Mouse (Mus musculus) intestine, postnatal 0 days (tissue): ENCODE results near the gene Psap. TPM values are rescaled to one million over a fixed set of nuclear protein-coding genes. Genes with fewer than 3 reads are reported as not detected.
A peak's percentile ranks its signal among the peaks of the same experiment; 100 is the strongest.

Experiments used
- ATAC-seq: fragments of 200-750 bp; cut with Nextera tagmentation; 2 replicates; pipeline ENCODE4 v1.8.0; 2017; ENCODE audit warnings: mild to moderate bottlenecking, moderate TSS enrichment, moderate library complexity
- H3K27ac ChIP-seq: fragments of 300-500 bp; sonication (generic); 2 replicates; pipeline ENCODE4 v1.5.1; 2014; ENCODE audit warnings: mild to moderate bottlenecking, low read depth, low read length, moderate library complexity
- H3K27me3 ChIP-seq: fragments of 300-500 bp; sonication (generic); replicated peaks from 2 replicates; pipeline ENCODE4 v1.6.1; 2014; ENCODE audit warnings: low read length, mixed read lengths; ENCODE audit not compliant: control insufficient read depth, insufficient read depth
- H3K36me3 ChIP-seq: fragments of 300-500 bp; sonication (generic); 2 replicates; pipeline ENCODE4 v1.6.1; 2014; ENCODE audit warnings: mild to moderate bottlenecking, moderate library complexity; ENCODE audit not compliant: control insufficient read depth, insufficient read depth
- H3K4me1 ChIP-seq: fragments of 300-500 bp; sonication (generic); replicated peaks from 2 replicates; pipeline ENCODE4 v1.6.1; 2014; ENCODE audit warnings: antibody characterized with exemption, low read length, mixed read lengths; ENCODE audit not compliant: control insufficient read depth, insufficient read depth
- H3K4me2 ChIP-seq: fragments of 300-500 bp; sonication (generic); replicated peaks from 2 replicates; pipeline ENCODE4 v1.6.1; 2014; ENCODE audit warnings: low read depth, mild to moderate bottlenecking, moderate library complexity
- H3K4me3 ChIP-seq: fragments of 300-500 bp; sonication (generic); 2 replicates; pipeline ENCODE4 v1.5.1; 2014; ENCODE audit warnings: low read depth, low read length
- H3K9ac ChIP-seq: fragments of 300-500 bp; sonication (generic); 2 replicates; pipeline ENCODE4 v1.6.1; 2014; ENCODE audit warnings: mild to moderate bottlenecking, low read depth, low read length
- H3K9me3 ChIP-seq: fragments of 300-500 bp; sonication (generic); 2 replicates; pipeline ENCODE4 v1.6.1; 2016; ENCODE audit warnings: mixed run types; ENCODE audit not compliant: control insufficient read depth
- CTCF ChIP-seq: sonication (generic); IDR thresholded peaks from 2 replicates; pipeline ENCODE4 v1.5.1; 2016; ENCODE audit warnings: low read depth, mild to moderate bottlenecking, control low read depth, antibody characterized with exemption, moderate library complexity
- WGBS: fragments of 180-500 bp; shearing (Covaris S2); extraction: QIAGEN DNeasy Blood & Tissue Kit; methylation state at CpG from one replicate; pipeline ENCODE4 v1.1.7; 2014; 5-methylcytosine and 5-hydroxymethylcytosine counted together
- polyA plus RNA-seq: library from polyadenylated mRNA; unstranded; fragments of >200 nt; fragmentation: Nextera tagmentation; extraction: Ambion mirVana; gene quantifications from 2 replicates; pipeline ENCODE4 v1.2.1, GENCODE M21; 2015

The Psap gene
- polyA plus RNA-seq, 1 experiment from 2014 or later, result 135 TPM

GRCm38 (mm10) chr10:60250426-60250965, 26.9 kb upstream of the Psap start:
- Histone ChIP-seq H3K27me3 (no peaks in the 10 kb centered on the region), H3K27ac (no peak overlapping the region), H3K9me3 (no peaks in the 10 kb centered on the region), H3K4me3 (no peak overlapping the region), H3K4me2 (no peak overlapping the region), H3K36me3 (no peaks in the 10 kb centered on the region), H3K9ac (no peak overlapping the region), H3K4me1 (no peaks in the 10 kb centered on the region)
- WGBS, result 88% methylated on average over 13 of the region's 13 CpGs
- ATAC-seq, result no peak
- no peak for TF ChIP-seq CTCF

- no peak for TF ChIP-seq CTCF
- H3K9ac ChIP-seq, result no peak overlapping the region
- H3K36me3 ChIP-seq, result no peaks in the 10 kb centered on the region
- 50% methylated on average over 4 of the region's 4 CpGs for WGBS
- H3K27me3 ChIP-seq, result no peaks in the 10 kb centered on the region
- 0 out of 2 replicates have a peak, but pooled peaks cover 5% of the 10 kb centered on the region for H3K4me1 ChIP-seq
- H3K27ac ChIP-seq, result no peak overlapping the region
- ATAC-seq, result no peak
- no peaks in the 10 kb centered on the region for H3K9me3 ChIP-seq
- H3K4me2 ChIP-seq, result no peak overlapping the region
- no peak overlapping the region for H3K4me3 ChIP-seq
These were observed 25.2 kb upstream of the Psap start for GRCm38 (mm10) chr10:60252187-60252586.

- no peaks in the 10 kb centered on the region for H3K27me3 ChIP-seq
- no peaks in the 10 kb centered on the region for H3K36me3 ChIP-seq
- peak; percentile 21; the same call in 1 of the 2 replicates for ATAC-seq
- WGBS, result 62% methylated on average over 4 of the region's 4 CpGs
- H3K27ac ChIP-seq, result no peak overlapping the region
- H3K9ac ChIP-seq, result no peak overlapping the region
- no peak for TF ChIP-seq CTCF
- 0 out of 2 replicates have a peak, but pooled peaks cover 5% of the 10 kb centered on the region for H3K4me1 ChIP-seq
- no peaks in the 10 kb centered on the region for H3K9me3 ChIP-seq
- no peak overlapping the region for H3K4me3 ChIP-seq
- no peak overlapping the region for H3K4me2 ChIP-seq
These were observed 24.8 kb upstream of the Psap start for GRCm38 (mm10) chr10:60252606-60253005.

GRCm38 (mm10) chr10:60256088-60256487, 21.3 kb upstream of the Psap start:
- H3K9me3 ChIP-seq, result no peaks in the 10 kb centered on the region
- H3K27ac ChIP-seq, result no peak overlapping the region
- no peaks in the 10 kb centered on the region for H3K27me3 ChIP-seq
- peak; percentile 72 for ATAC-seq
- H3K36me3 ChIP-seq, result no peaks in the 10 kb centered on the region
- H3K4me3 ChIP-seq, result no peak overlapping the region
- H3K4me1 ChIP-seq, result 0 out of 2 replicates have a peak, but pooled peaks cover 5% of the 10 kb centered on the region
- H3K4me2 ChIP-seq, result no peak overlapping the region
- no peak for TF ChIP-seq CTCF
- 34% methylated on average over 6 of the region's 6 CpGs for WGBS
- H3K9ac ChIP-seq, result no peak overlapping the region

- H3K4me2 ChIP-seq, result no peak overlapping the region
- H3K4me1 ChIP-seq, result 0 out of 2 replicates have a peak, but pooled peaks cover 5% of the 10 kb centered on the region
- no peaks in the 10 kb centered on the region for H3K36me3 ChIP-seq
- WGBS, result 59% methylated on average over 16 of the region's 16 CpGs
- TF ChIP-seq CTCF, result no peak
- no peaks in the 10 kb centered on the region for H3K9me3 ChIP-seq
- H3K4me3 ChIP-seq, result no peak overlapping the region
- ATAC-seq, result no peak
- H3K27me3 ChIP-seq, result no peaks in the 10 kb centered on the region
- H3K9ac ChIP-seq, result no peak overlapping the region
- no peak overlapping the region for H3K27ac ChIP-seq
These were observed 20.1 kb upstream of the Psap start for GRCm38 (mm10) chr10:60257261-60257825.

- TF ChIP-seq CTCF, result no peak
- Histone ChIP-seq H3K4me3 (no peak overlapping the region), H3K4me2 (no peak overlapping the region), H3K4me1 (0 out of 2 replicates have a peak, but pooled peaks cover 5% of the 10 kb centered on the region), H3K27ac (no peak overlapping the region), H3K36me3 (no peaks in the 10 kb centered on the region), H3K9ac (no peak overlapping the region), H3K9me3 (no peaks in the 10 kb centered on the region), H3K27me3 (no peaks in the 10 kb centered on the region)
- no peak for ATAC-seq
- 88% methylated on average over 5 of the region's 5 CpGs for WGBS
These were observed 16.7 kb upstream of the Psap start for GRCm38 (mm10) chr10:60260557-60261294.
